Mouse (Mus musculus) lung, postnatal 14 days (tissue): ENCODE results near the gene Jsrp1.

Experiments
- DNase-seq: peaks from one replicate; pipeline ENCODE4 v3.0.0; 2021

The Jsrp1 gene

DNA sequence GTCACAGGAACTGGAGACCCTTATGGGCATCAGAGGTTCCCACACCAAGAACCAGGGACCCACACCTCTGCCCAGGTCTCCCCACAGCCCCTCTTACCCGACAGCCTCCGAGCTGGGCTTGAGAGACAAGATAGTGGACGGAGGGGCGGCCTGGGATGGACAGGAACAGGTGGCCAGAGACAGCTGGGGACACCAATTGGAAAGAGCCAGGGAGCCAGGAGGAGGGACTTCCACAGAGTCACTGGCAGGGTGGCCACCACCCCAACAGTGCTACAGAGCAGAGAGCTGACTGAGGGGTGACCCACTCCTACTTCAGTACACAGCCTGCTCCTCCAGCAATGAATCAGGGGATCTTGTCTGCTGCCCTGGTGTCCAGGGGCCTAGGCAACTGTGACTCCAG is at the start of gene Jsrp1:
Jsrp1 (minus strand) TSS at position 133 of the 400 bp plus-strand sequence.
- no peak for DNase-seq

DNA sequence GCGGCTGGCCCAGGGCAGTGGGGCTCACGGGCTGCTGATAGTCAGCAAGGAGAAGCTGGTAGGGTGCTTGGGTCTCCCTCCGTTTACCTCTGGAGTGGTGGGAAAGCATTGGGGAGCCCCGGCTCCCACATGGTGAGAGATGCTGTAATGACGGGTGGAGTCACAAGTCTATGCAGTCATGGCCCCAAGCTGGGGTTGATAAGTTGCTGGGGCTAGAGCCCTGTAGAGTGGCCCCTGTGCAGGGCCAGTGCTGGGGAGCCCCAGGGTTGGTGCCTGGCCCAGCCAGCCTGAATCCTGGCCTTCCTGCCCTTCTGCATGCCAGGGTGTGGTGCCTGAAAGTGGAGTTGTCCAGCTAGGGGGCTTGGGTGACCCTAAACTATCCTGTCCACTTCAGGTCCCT is 49.0 kb upstream of the Jsrp1 start:
- no peak for DNase-seq

DNA sequence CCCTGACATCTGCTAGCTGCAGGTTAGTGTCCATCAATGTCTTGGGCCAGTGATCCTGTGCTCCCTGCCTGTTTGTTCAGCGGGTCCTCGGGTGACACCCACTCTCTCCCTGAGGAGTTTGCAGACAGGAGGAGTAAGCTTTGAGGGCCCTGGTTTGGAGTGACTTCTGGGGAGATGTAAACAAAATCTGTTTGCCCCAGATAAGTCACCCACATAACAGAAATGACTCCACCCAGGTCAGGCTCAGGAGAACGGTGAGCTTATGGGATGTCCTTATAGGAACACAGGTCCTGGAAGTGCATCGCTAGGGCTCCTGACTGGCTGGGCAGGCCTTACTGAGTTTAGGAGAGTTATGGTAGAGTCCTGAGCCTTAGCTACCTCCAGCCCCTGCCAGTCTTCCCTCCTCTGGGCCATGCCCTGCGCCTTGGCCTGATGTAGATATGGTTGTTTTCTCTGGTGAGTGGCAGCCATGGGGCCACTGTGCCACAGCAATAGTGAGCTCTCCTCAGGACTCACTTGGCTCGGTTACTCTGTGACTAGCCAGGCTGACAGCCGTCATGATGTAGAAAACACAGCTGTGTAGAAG is 45.1 kb upstream of the Jsrp1 start:
- no peak for DNase-seq

DNA sequence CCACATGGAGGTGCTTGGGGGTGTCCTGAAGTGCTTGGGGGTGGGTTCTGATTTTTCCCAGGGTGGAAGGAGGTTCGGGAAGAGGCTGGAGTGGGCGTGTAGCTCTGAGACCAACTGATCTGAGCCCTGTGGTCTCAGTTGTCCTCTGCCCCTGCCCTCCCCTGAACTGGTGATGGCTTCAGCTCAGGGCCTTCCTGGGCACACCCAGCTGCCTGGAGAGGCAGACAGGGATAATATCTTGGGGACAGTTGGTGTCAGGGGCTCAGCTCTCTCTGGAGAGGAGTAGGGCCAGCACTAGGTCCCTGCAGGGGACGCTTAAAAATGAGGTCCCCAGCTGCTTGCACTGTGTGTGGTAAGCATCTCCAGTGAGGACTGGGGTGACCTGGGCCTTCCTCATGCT is 44.5 kb upstream of the Jsrp1 start:
- no peak for DNase-seq

DNA sequence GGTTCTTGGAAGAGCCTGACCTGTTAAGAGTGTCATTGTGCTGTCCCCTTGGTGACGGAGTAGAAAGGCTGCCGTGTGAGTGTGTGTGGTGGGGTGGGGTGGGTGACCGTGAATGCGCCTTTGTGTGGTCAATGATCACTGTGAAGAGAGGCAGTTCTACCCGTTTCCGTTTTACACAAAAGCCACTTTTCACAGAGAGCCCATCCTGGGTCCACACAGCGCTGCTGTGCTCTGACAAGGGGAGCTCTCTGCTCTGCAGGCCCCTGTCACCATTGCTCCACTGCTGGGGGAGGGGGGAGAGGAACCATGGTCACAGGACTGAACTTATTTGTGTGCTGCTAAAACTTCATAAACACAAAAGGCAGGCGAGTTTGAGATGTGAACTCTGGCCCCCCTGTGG is 44.1 kb upstream of the Jsrp1 start:
- DNase-seq, result no peak

DNA sequence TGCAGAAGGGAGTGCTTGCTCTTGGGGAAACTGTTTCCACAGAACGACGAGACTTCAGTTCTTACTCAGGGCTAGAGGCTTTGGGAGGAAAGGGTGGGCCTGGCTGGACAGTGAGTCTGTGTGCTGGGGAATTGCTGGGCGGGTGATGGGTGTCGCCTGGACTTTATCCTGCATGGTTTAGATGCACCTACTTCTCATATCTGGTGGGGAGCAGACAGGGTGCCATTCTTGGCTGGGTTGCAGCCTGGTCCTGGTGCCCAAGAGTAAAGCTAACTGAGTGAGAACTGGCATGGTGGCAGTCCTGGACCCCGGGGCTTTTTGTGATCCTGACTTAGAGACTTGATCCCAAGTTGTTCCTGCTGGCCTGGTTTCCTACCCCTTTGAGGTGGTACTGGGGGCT is 43.6 kb upstream of the Jsrp1 start:
- DNase-seq, result no peak

DNA sequence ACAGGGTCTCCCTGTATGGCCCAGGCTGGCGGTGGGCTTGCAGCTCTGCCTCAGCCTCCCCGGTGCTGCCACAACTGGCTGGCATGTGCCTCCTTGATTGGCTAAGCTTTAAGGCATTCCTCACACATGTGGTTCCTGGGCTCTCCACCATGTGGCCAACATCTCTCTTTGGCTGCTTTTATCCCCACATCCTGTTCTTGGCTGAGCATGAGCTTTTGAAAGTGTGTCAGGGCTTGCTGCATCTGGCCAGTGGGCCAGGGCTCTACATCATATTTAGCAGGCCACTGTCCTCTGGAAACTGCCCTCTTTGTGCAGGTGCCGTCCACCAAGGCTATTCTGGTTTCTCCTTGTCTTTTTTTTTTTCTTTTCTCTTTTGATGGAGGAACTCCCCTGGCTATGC is 43.0 kb upstream of the Jsrp1 start:
- DNase-seq, result no peak

DNA sequence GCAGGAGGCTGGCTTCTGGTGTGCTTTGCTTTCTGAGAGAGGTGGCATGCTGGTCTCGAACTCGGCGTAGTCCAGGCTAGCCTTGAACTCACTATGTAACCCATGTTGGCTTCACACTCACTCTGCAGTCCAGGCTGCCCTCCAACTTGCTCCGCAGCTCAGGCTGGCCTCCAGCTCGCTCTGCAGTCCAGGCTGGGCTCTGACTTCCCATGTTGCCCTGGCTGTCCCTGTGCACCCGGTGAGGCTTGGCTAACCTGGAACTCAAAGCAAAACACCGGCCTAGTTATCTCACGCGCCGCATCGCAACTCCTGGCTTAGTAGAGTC is 42.4 kb upstream of the Jsrp1 start:
- no peak for DNase-seq

DNA sequence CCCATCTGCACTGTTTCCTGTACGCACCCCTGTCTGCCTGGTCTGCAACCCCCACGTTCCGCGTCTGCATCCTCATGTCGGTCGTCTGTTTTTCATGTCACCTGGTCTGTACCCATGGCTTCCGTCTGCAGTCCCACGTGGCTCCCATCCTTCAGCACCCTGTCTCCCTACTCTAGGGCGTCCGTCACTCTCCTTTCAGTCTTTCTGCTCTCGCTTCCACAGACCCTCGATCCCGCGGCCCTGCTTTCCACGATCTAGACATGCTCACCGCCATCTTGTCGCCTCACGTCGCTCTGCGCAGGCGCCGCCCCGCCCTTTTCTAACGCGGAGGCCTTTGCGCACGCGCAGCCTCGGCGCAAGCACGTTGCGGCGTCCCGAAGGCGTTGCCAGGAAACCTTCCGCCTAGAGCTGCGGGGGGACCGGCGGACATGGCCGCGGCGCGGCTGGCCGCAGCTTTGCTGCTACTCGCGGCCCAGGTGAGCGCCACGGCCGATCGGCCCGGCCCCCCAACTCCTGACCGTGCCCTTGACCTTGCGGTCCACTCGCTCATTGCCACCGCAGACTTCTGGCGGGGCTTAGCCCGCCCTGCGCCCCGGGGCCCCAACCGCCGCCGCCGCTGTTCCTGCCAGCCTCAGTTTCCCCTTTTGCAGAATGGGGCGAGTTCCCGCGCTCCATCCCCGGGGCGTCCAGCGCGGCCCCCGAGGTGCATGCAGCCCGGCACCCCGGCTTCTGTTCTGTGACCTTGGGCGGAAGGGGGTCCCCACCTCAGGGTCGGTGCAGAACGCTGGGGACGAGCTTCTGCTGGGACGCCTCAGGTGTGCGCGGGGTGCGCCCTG is 41.8 kb upstream of the Jsrp1 start, which contains the start of the genes Lsm7 and Sppl2b:
Lsm7 (minus strand) TSS at position 297 of the 836 bp plus-strand sequence.
Sppl2b (plus strand) TSS at position 363 of the 836 bp plus-strand sequence.
- DNase-seq, result peak; percentile 98

DNA sequence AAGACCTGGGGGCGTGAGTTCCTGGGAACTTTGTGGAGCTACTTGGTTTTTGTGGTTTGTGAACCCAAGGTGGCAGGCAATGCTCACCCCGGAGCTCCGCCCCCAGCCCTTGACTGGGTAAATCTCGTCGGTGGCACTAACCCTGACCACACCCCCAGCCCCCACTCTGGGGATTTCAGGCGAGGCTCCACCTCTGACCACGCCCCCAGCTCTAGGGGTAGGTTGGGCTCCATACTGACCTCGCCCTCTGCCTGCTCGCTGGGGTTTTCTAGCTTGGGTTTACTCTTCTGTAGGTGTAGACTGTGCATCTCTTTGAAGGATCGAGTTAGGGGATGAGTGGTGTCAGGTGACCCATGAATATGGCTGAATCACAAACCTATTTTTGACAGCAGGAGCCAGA is 35.3 kb upstream of the Jsrp1 start:
- DNase-seq, result peak; percentile 55

DNA sequence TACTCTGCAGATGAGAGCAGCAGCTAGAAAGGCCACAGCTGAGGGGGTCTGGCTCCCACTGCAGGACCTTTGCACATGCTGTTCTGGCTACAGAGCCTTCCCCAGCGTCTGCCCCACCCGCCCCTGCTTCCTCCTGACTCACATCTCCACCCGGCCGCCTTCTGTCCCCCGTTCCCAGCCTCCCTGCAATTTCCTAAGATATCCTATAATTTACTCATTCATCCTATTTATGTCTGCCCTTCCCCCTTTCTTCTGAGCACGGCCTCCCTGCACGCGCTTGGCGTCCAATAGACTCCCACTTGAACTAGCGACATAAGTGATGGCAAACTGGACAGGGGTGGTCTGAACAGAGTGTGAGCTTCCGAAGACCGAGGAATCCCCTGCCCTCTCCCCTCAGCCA is 32.4 kb upstream of the Jsrp1 start:
- no peak for DNase-seq

DNA sequence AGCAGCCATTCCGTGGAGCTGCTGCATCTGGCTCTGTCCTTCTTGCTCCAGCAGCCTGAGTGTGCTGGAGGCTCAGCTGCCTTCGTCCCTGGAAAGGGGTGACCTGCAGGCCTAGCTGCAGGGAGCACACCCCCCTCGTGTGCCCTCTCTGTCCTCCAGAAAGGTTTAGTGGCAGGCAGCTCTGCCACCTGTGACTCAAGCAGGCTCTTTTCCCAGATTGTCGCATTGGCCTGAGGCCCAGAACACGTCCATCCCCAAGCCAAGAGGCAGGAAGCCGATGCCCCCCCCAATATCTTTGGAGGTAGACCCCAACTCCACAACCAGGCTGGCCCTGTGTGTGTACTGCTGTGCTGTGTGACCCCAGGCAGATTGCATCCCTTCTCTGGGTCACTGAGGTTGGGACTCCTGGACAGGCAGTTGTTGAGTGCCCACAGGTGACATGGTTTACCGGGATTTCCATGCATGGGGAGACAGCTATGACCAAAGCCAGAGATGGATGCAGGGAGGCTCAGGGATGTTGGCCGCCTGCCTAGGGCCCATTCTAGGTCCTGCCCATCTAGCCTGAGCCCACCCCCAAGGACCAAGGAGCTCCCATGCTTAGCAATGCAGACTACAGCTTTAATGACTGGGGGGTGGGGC is 31.9 kb upstream of the Jsrp1 start:
- DNase-seq, result no peak

DNA sequence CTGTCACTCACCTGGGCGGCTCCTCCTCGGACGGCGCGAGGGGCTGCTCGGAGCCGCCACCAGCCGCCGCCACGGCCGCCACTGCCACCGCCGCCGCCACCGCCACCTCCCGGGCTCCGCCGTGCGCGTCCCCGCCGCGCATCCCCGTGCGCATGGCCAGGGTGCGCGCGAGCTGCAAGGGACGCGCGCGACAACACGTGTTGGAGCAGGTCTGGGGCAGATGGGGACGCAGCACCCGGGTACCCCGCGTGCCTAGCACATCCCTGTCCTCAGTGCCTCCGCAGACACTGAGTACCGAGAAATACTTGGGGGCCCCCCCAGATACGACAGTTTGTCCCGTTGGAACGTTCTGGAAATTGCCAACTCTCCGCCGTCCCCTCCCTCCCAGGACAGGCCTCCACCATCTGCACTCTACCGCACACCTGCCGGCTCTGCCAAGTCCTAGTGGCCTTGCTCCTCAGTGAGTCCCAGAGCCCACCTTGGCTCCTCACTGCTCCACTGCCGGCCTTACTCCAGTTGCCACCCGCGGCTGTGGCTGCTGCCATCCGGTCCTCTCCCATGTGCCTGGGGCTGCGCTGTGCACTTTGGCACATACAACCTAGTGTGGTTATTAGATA is 30.7 kb upstream of the Jsrp1 start, which contains the start of gene Lingo3:
Lingo3 (minus strand) TSS at position 109 of the 617 bp plus-strand sequence.
- no peak for DNase-seq

DNA sequence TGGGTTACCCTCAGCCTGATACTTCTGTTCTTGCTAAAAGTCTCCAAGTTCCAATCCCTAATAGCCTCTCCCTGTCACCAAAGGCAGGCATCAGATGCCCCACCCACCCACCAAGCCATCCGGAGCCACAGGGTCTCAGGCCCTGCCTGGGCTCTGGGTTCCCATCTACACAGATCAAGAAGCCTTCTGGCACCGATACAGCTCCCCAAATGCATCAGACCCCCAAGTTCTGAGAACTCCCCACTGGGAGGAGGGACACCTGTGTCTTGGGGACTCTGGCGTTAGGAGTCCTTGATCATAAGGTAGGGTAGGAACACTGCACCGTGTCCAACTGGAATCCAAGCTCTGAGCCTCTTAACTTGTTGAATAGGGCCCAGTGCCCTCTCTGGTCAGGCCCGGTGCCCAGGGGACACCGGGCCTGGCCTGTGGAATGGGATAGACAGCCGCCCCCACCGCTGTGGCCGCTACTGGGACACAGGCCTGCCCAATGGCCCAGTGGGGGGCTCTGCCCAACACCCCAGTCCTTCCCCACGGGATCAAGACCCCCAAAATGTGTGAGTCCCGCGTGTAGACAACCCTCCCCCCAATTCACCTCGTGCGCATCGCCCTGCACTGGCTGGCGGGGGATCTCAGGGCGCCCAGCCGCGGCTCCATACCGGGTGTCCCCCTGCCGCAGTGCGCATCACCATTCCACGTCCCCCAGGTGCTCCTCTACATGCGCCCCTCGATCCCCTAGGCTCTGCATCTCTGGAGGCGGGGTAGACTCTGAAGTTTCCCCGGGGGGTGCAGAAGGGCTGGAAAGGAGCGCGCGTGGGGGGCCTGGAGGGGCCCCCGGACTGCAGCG is 30.0 kb upstream of the Jsrp1 start:
- no peak for DNase-seq

DNA sequence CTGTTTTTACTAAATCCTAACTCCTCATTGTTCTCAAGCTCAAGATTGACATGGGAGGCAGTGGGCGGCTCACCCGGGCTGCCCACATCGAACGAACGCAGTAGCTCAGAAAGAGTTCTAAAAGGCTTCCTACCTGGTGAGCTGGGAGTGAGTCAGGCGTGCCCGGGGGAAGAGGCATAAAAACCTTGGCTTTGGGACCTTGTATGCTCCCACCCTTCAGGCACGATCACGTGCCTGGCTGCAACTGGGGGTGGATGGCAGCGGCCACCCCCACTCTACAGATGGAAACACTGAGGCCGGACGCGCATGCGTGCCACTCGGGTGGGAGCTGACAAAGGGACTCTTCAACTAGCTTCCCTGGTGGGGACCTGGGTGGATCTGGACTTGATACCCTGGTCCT is 29.0 kb upstream of the Jsrp1 start:
- no peak for DNase-seq

DNA sequence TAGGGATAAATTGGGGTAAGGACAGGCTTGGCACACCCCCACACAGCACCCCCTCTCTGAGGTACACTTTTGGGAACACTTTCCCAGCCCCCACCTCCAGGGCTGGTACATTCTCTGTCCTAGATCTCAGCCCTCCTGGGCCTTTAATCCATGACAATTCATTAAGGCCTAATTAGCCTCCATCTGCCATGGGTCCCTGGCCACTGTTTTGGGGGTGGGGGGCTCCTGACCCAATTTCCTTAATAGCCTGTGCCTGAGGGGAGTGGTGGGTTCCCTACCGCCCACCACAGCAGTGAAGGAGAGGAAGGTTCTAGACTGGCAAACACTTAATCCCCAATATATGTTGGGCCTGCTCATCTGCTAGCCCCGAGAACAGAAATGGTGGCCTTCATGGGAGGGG is 28.4 kb upstream of the Jsrp1 start:
- DNase-seq, result no peak

DNA sequence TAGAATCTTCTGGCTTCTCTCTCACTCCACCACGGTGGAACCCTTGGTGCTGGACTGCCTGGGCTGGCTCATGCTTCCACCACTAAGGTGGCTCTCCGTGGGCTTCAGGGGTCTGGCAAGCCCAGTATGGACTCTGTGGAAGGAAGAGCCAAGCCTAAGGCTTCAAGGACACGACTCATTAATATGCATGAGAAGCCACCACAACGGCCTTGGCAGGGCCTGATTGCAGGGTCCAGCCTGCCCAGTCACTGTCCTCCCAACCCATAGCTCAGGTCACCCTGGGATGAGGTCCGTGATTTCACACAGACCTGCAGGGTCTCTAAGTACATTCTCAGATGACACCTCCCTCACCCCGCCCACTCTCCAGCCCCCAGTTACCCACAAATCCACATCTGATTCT is 26.6 kb upstream of the Jsrp1 start:
- no peak for DNase-seq

DNA sequence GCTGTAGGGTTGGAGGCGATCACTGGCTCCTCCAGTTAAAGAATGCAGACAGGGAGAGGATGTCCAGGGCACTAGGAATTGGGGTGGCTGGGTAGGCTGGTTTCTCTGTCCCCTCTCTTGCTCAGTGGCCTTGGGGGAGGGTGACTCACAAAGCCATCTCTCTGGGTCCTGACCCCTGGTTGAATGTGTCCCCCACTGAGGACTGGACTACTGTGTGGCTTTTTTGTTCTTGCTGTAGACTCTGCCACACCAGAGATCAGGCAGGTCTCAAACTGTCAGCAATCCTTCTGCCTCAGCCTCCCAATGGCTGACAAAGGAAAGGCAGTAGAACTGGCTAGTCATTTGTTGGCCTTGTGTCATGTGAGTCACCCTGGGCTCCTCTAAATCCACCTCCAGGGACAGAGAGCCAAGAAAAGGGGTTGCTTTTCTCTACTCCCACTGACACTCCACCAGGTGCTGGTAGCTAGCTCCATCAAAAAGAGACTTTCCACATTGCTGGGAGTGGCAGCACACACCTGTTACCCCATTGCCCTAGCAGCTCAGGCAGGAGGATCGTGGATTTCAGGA is 25.1 kb upstream of the Jsrp1 start:
- DNase-seq, result no peak

DNA sequence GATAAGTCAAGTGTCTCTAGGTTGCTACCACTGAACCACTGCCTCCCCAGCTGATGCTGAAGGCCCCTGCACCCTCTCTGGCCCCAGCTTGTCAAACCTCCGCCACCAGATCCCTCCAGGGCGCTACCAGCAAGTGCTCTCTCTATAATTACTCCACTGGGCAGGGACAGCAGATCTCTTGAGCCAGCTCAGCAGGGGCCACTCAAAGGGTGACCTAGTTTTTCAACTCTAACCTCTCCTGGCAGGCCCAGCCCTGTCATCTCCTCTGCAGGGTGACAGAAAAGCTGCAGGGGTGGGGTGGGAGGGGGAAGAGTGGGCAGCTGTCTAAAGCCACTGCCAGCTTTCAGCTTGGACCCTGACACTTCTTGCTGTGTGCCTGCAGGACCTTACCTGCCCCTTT is 24.5 kb upstream of the Jsrp1 start:
- DNase-seq, result no peak

DNA sequence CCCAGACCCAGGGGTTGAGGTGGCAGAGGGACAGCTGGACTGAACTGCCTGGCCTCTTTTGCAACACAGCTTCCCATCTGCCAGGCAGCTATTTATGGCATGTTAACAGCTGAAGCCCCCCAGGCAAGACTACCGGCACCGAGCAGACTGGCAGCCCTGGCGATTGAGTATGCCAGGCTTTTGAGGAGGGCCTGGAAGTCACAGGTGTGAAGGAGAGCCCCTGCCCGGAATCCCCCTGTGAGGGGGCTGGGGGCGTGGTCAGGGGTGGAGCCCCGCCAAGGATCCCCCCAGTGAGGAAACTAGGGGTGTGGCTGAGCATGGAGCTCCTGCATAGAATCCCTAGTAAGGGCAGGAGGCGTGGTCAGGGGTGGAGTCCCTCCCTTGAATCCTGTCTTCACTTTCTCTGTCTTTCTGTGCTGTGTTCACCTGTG is 23.7 kb upstream of the Jsrp1 start:
- no peak for DNase-seq

DNA sequence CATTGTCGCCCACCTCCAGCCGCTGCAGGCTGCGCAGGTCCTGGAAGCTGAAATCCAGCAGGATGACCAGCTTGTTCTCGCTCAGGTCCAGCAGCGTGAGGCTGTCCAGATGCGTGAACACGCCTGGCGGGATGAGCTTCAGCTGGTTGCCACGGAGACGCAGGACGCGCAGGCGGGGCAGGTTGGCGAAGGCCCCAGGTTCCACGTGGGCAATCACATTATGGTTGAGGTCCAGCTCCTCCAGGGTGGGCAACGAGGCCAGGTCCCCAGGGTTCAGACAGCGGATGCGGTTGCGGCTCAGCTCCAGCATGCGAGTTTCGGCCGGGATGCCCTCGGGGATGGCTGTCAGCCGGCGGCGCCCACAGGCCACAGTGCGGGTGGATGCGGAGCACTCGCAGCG is 22.3 kb upstream of the Jsrp1 start:
- no peak for DNase-seq

DNA sequence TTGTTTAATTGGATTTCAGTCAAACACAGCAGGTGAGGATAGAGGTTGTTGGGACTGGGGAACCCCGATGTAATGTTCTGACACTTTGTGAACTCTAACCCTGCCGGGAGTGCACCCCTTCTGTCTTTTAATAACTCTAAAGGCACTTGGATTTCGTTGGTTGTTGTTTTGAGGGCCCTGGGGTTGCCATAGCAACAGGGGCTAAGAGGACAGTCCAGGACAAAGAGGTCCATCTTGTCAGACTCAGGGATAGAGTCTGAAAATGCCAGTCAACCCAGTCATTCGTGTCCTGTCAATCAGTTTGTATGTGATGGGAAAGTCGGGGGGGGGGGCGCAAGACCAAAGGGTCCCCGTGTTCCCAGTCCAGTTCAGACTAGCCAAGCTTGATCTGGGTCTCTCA is 19.5 kb upstream of the Jsrp1 start:
- no peak for DNase-seq
